Mouse (Mus musculus): ENCODE measurements around the gene Uvssa. TPM values are rescaled to one million over a fixed set of nuclear protein-coding genes. Genes with fewer than 3 reads are reported as not detected.
A peak's percentile ranks its signal among the peaks of the same experiment; 100 is the strongest.
"Not testable (repeated sequence)": the region's sequence is repeated elsewhere in the genome, so short reads cannot be mapped to it uniquely, and the experiment has no call there.

The Uvssa gene
- total RNA-seq (2021): 1 to 10 TPM; 3.2 to 3.6 TPM
- long read RNA-seq, experiment 1: 0 reads
- long read RNA-seq, experiment 2, partial matches to known transcripts: 0 of 1 reads
- long read RNA-seq, experiment 2, other reads (novel, unspliced or antisense): 1 of 1 reads

DNA sequence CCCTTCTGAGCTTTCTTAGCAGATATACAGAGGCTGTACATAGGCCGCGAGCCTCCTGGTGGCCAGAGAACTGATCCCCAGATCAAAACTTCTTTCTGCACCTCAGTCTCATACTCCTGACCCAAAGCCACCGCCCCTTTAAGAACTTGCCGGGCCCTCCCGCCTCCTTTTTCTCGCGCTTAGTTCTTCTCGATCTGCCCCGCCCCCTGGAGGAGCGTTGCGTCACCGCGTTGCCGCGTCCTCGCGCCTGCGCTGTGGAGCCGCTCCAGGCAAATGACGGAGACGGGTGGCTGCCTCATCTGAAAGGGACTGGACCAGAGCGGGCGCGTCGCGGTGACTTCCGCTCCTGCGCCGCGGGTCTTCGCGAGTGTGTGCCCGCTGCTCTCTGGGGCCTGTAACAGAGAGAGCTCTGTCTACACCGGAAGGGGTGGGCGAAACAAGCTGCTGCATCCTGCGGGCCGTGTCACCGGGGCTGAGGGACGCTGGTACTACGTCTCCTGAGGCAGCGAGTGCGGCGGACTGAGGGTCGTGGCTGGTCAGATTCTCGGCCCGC lies at the start of gene Uvssa:
Gene Uvssa, plus strand, starts transcription at position 248 of the 553 bp plus-strand sequence.
- peak; percentile 99 for DNase-seq
- intact Hi-C loops (cut with DNase I; ENCODE audit: low total_unique reads): loop anchor here (2.0 kb wide), 1 partner anchor 104 kb away; the partner anchor contains the start of gene Ctbp1

GRCm38 (mm10) chr5:33334381-33335272 lies 43.7 kb upstream of the Uvssa start:
- intact Hi-C loops (cut with DNase I; ENCODE audit: low total_unique reads): no loop called here
- DNase-seq: no peak

- peak; percentile 97 for DNase-seq
- intact Hi-C loops (cut with DNase I; ENCODE audit: low total_unique reads): no loop called here
Measured at GRCm38 (mm10) chr5:33335273-33335976, 42.9 kb upstream of the Uvssa start, which contains the start of gene Maea. Gene Maea, plus strand, starts transcription at chr5:33335509.

- peak; percentile 38 for DNase-seq
- intact Hi-C loops (cut with DNase I; ENCODE audit: low total_unique reads): no loop called here
Measured at GRCm38 (mm10) chr5:33335977-33336360, 42.4 kb upstream of the Uvssa start.

- no peak for DNase-seq
- intact Hi-C loops (cut with DNase I; ENCODE audit: low total_unique reads): no loop called here
Measured at GRCm38 (mm10) chr5:33337206-33337605, 41.1 kb upstream of the Uvssa start.

DNA sequence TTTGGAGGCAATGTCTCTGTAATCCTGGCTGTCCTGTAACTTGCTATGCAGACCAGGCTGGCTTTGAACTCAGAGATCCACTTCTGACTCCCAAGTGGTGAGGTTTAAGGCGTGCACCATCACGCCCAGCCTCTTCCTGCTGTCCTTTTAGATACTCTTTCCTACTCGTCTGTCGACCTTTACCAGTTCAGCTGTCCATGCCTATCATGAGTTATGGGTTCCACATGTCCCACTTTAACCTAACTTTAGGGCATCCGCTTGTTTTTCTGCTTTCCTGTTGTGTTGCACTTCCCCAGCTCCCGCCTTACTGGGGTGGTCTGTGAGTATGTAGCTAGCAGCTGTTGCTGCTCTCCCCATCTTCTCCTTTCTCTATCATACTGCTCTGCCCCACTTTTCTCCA lies 37.2 kb upstream of the Uvssa start:
- DNase-seq: no peak
- intact Hi-C loops (cut with DNase I; ENCODE audit: low total_unique reads): no loop called here

- DNase-seq; intact Hi-C loops (cut with DNase I; ENCODE audit: low total_unique reads): not testable (repeated sequence)
Measured at GRCm38 (mm10) chr5:33342248-33342647, 36.1 kb upstream of the Uvssa start.

DNA sequence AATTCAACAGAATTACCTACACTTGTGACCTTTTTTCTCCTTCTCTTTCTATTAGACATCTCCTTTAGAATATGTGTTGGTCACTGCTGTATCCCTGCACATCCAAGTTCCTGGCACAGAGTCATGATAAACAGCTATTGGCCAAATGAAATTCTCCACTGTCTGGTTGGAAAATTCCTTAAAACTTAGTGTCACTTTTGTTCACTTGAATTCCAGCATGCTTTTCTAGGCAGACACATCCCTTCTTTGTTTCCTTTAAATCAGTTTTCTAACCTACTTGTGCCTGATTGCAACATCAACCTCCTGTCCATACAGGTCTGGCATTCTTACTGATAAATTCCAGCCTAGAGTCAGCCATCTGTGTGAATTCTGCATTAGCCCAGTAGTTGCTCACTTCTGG lies 35.5 kb upstream of the Uvssa start:
- intact Hi-C loops (cut with DNase I; ENCODE audit: low total_unique reads): no loop called here
- no peak for DNase-seq

GRCm38 (mm10) chr5:33343571-33343970 lies 34.8 kb upstream of the Uvssa start:
- intact Hi-C loops (cut with DNase I; ENCODE audit: low total_unique reads): no loop called here
- no peak for DNase-seq

- intact Hi-C loops (cut with DNase I; ENCODE audit: low total_unique reads): no loop called here
- no peak for DNase-seq
Measured at GRCm38 (mm10) chr5:33344070-33344469, 34.3 kb upstream of the Uvssa start.

DNA sequence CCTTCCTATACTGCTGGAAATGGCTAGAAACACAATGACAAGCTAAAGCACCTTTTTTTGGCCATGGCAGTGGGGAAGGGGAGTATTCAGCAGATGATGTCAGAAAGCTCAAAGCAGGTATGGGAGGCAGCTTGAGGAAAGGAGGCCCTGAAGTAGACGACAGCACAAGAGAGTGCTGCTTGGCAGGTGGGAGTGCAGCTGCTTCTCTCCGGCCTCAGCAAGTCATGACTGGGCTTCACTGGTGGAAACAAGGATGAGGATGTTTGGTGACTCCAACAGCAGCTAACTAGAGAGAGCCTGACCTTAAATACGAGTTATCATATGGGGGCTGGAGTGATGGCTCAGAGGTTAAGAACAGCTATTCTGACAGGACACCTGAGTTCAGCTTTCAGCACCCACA lies 30.7 kb upstream of the Uvssa start:
- no peak for DNase-seq
- intact Hi-C loops (cut with DNase I; ENCODE audit: low total_unique reads): no loop called here

DNA sequence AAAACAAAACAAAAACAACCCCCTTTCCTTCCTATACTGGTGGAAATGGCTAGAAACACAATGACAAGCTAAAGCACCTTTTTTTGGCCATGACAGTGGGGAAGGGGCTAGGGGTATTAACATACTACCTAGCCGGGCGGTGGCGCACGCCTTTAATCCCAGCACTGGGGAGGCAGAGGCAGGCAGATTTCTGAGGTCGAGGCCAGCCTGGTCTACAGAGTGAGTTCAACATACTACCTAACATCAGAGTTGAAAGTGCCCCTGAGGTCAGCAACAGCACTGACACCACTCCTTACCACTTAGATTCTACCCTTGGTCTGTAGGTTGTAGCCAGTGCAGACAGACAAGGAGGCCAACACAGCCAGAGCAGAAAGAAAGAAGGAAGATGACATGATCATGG lies 29.1 kb upstream of the Uvssa start:
- intact Hi-C loops (cut with DNase I; ENCODE audit: low total_unique reads): no loop called here
- no peak for DNase-seq

DNA sequence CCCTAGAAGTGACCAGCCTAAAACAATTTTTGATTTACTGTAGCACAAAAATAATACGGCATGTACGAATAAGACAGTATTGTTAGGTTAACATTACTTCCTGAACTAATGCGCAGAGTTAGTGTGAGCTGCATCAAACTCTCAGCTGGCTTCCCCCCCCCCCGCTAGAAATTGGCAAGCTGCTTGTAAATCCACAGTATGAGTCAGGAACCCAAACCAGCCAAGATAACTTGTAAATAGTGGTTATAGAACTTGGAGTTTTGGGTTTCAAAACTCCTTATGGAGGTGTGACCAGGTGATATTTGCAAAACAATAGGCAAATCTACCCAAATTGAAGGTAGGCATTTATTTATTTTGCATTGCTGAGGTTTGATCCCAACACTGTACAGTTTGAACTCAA lies 28.6 kb upstream of the Uvssa start:
- DNase-seq: no peak
- intact Hi-C loops (cut with DNase I; ENCODE audit: low total_unique reads): no loop called here

DNA sequence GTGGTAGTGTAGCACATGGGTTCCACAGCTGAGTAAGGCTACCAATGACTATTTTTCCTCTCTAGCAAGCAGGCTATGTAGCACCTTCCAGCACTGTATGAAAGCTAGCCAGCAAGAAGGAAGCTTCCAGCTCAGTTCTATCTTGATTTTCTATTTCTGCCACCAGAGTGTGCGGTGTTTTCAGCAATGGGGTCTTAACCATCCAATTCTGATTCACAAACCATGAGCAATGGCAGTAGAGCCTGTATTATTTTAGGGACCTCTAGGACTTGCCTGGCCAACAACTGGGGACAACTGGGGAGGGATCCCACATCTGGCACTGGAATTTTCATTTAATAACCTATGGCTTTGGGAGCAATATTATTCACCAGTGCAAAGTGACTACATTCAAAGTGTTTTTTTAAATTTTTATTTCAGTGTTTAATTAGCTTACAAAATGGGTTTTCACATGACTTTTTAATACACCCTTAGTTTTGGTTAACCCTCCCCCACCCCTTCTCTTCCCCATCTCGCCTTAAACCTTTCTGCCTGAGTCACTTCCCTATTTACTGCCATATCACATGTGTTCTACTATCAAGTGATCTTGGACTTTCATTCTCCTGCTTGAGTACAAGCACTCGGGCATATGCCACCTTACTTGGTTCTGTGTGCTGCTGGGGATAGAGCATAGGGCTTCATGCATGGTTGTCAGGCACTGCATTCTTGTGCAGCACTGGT lies 26.6 kb upstream of the Uvssa start:
- no peak for DNase-seq
- intact Hi-C loops (cut with DNase I; ENCODE audit: low total_unique reads): no loop called here

GRCm38 (mm10) chr5:33352273-33352645 lies 26.1 kb upstream of the Uvssa start:
- intact Hi-C loops (cut with DNase I; ENCODE audit: low total_unique reads): no loop called here
- DNase-seq: no peak

DNA sequence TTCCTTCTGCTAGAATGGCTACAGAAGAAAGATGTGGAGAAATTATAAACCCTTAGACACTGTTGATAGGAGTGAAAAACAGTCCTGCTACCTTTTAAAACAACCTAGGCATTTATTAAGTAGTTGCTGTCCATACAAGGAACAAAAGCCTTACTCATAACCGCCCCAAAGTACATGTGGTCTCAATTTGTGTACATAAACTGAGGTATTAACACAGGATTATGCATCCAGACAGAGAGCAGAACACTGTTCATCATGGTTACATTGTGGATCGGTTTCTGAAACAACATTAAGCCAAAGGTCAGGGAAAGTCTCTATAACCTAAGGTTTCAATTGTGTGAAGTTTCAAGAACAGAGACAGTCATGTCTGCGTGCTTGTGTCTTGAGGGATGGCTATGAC lies 25.3 kb upstream of the Uvssa start:
- intact Hi-C loops (cut with DNase I; ENCODE audit: low total_unique reads): no loop called here
- DNase-seq: no peak

DNA sequence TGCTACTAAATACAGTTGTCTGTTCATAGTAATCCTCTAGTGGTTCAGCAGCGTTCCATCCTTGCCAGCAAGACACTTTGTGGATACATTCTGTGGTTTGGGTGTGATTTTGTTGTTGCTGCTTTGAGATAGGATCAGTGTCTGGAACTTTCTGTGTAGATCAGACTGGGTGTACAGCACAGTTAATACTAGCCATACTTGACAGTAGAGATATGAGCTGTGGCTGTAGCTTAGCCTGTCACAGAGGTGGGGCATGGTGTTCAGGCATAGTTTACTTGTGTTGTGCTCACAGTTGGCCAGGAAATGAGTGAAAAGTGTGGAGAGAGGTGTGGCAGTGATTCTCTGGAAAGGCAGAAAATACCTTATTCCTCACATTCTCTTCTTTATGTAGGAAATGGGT lies 20.9 kb upstream of the Uvssa start:
- intact Hi-C loops (cut with DNase I; ENCODE audit: low total_unique reads): no loop called here
- no peak for DNase-seq

GRCm38 (mm10) chr5:33358467-33358866 lies 19.9 kb upstream of the Uvssa start:
- intact Hi-C loops (cut with DNase I; ENCODE audit: low total_unique reads): no loop called here
- DNase-seq: peak; percentile 14

DNA sequence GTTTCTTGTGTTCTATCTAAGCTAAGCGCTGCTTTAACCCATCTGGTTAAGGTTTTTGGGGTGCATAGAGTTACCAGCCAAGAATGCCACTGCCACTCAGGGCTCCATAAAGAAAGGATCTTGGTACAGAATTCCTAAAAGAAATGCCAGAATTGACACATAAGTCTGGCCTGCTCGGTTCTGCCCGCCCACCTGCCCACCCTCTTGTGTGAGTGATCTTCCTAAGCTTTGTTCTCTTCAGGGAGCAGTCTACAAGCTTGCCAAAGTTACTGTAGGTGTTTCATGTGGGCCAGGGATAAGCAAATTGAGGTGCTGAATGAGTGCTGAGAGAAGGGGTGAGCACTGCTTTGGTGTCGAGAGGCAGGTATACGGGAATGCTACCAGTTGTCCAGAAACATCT lies 15.1 kb upstream of the Uvssa start:
- no peak for DNase-seq
- intact Hi-C loops (cut with DNase I; ENCODE audit: low total_unique reads): no loop called here

DNA sequence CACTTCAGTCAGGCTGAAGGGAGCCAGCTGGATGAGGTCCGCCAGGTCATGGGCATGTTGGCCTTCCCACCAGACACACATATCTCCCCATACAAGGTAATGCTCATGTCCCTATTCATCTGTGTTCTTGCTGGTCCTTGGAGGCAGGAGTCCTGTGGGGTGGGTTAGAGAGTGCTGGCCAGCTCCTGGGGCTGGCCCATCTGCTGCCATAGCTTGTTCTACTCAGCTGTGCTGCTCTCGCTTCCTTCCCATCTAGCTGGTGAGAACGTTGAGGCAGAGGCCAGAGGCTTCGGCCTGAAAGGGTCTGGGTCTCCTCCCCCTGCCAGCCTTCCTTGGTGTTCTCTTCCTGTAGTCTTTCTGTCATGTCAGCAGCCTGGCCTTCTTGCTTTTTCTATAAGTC lies 9.7 kb upstream of the Uvssa start:
- no peak for DNase-seq
- intact Hi-C loops (cut with DNase I; ENCODE audit: low total_unique reads): no loop called here
